Mouse (Mus musculus) lung, embryonic 16.5 days (tissue): ENCODE data around the gene Exoc1. TPM values are rescaled to one million over a fixed set of nuclear protein-coding genes. Genes with fewer than 3 reads are reported as not detected.

ENCODE experiments used
- ATAC-seq: fragments of 200-750 bp; cut with Nextera tagmentation; 2 replicates; pipeline ENCODE4 v1.8.0; 2017; ENCODE audit warnings: low read depth, mild to moderate bottlenecking, moderate library complexity
- H3K27ac ChIP-seq: fragments of 300-500 bp; sonication (generic); 2 replicates; pipeline ENCODE4 v1.5.1; 2014; ENCODE audit warnings: mild to moderate bottlenecking, control low read depth, low read length
- H3K27me3 ChIP-seq: fragments of 300-500 bp; sonication (generic); 2 replicates; pipeline ENCODE4 v1.6.1; 2014; ENCODE audit warnings: low read depth, low read length, mixed read lengths; ENCODE audit not compliant: control insufficient read depth, insufficient read depth
- H3K36me3 ChIP-seq: fragments of 300-500 bp; sonication (generic); 2 replicates; pipeline ENCODE4 v1.6.1; 2014; ENCODE audit warnings: low read length; ENCODE audit not compliant: control insufficient read depth, insufficient read depth
- H3K4me1 ChIP-seq: fragments of 300-500 bp; sonication (generic); replicated peaks from 2 replicates; pipeline ENCODE4 v1.6.1; 2014; ENCODE audit warnings: low read length, mixed read lengths; ENCODE audit not compliant: control insufficient read depth, insufficient read depth
- H3K4me2 ChIP-seq: fragments of 300-500 bp; sonication (generic); 2 replicates; pipeline ENCODE4 v1.6.1; 2014; ENCODE audit warnings: low read depth, low read length, control low read depth
- H3K4me3 ChIP-seq: fragments of 300-500 bp; sonication (generic); 2 replicates; pipeline ENCODE4 v1.5.1; 2014; ENCODE audit warnings: mild to moderate bottlenecking, low read length, control low read depth
- H3K9ac ChIP-seq: fragments of 300-500 bp; sonication (generic); 2 replicates; pipeline ENCODE4 v1.6.1; 2014; ENCODE audit warnings: low read length, control low read depth
- H3K9me3 ChIP-seq: fragments of 300-500 bp; sonication (generic); 2 replicates; pipeline ENCODE4 v1.6.1; 2016; ENCODE audit warnings: low read length; ENCODE audit not compliant: control insufficient read depth
- WGBS: fragments of 180-500 bp; shearing (Covaris S2); extraction: QIAGEN DNeasy Blood & Tissue Kit; methylation state at CpG from one replicate; pipeline ENCODE4 v1.1.7; 2014; 5-methylcytosine and 5-hydroxymethylcytosine counted together
- polyA plus RNA-seq: library from polyadenylated mRNA; unstranded; fragments of >200 nt; fragmentation: Nextera tagmentation; extraction: Ambion mirVana; gene quantifications from 2 replicates; pipeline ENCODE4 v1.2.1, GENCODE M21; 2015

Gene Exoc1
- polyA plus RNA-seq, 1 experiment from 2014 or later: 34.3 TPM

GRCm38 (mm10) chr5:76536231-76536630 is 7.1 kb downstream of the Exoc1 start:
- no peak for ATAC-seq
- Histone ChIP-seq H3K9me3 (no peaks in the 10 kb centered on the region), H3K36me3 (peaks cover 13% of the 10 kb centered on the region; the same call in 1 of the 2 replicates), H3K9ac (no peak overlapping the region), H3K4me2 (no peak overlapping the region), H3K27me3 (no peaks in the 10 kb centered on the region), H3K4me1 (no peaks in the 10 kb centered on the region), H3K4me3 (no peak overlapping the region), H3K27ac (no peak overlapping the region)
- WGBS: 64% methylated on average over 1 of the region's 1 CpGs

- no peaks in the 10 kb centered on the region for H3K27me3 ChIP-seq
- no peak overlapping the region for H3K4me2 ChIP-seq
- no peak for ATAC-seq
- WGBS: 95% methylated on average over 10 of the region's 10 CpGs
- no peak overlapping the region for H3K27ac ChIP-seq
- no peaks in the 10 kb centered on the region for H3K9me3 ChIP-seq
- H3K4me1 ChIP-seq: no peaks in the 10 kb centered on the region
- no peak overlapping the region for H3K4me3 ChIP-seq
- no peak overlapping the region for H3K9ac ChIP-seq
- peaks cover 17% of the 10 kb centered on the region; the same call in 1 of the 2 replicates for H3K36me3 ChIP-seq
Measured at GRCm38 (mm10) chr5:76537578-76537977, 8.5 kb downstream of the Exoc1 start.

DNA sequence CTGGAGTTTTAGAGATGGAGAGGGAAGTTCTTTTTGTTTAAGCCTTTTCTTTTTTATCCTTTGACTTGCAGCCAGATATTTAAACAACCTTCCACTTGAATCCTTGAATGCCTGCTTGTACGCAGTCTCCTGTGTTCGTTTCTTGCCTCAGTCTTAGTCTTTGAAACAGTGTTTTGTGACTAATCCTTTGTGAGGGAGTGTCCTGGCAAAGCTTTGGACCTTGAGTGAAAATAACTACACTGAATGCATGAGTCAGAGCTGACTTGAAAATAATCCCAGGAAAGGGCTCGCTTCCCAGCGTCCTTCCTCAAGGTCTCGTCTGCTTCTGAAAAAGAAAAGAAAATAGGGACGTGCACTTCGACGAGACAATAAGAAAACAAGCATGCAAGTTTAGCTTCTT is 11.1 kb downstream of the Exoc1 start:
- Histone ChIP-seq H3K27ac (no peak overlapping the region), H3K9me3 (no peaks in the 10 kb centered on the region), H3K4me2 (no peak overlapping the region), H3K9ac (no peak overlapping the region), H3K4me1 (no peaks in the 10 kb centered on the region), H3K27me3 (no peaks in the 10 kb centered on the region), H3K36me3 (peaks cover 23% of the 10 kb centered on the region), H3K4me3 (no peak overlapping the region)
- no peak for ATAC-seq
- 70% methylated on average over 8 of the region's 8 CpGs for WGBS

GRCm38 (mm10) chr5:76540842-76541241 is 11.7 kb downstream of the Exoc1 start:
- H3K9ac ChIP-seq: no peak overlapping the region
- no peak overlapping the region for H3K4me2 ChIP-seq
- no peak overlapping the region for H3K27ac ChIP-seq
- ATAC-seq: no peak
- peaks cover 23% of the 10 kb centered on the region for H3K36me3 ChIP-seq
- H3K27me3 ChIP-seq: no peaks in the 10 kb centered on the region
- H3K4me3 ChIP-seq: no peak overlapping the region
- H3K4me1 ChIP-seq: no peaks in the 10 kb centered on the region
- no peaks in the 10 kb centered on the region for H3K9me3 ChIP-seq

GRCm38 (mm10) chr5:76543200-76543599 is 14.1 kb downstream of the Exoc1 start:
- no peak overlapping the region for H3K4me2 ChIP-seq
- H3K27ac ChIP-seq: no peak overlapping the region
- no peaks in the 10 kb centered on the region for H3K4me1 ChIP-seq
- WGBS: 82% methylated on average over 8 of the region's 8 CpGs
- ATAC-seq: no peak
- H3K9ac ChIP-seq: no peak overlapping the region
- H3K27me3 ChIP-seq: no peaks in the 10 kb centered on the region
- H3K36me3 ChIP-seq: peaks cover 15% of the 10 kb centered on the region
- H3K4me3 ChIP-seq: no peak overlapping the region
- no peaks in the 10 kb centered on the region for H3K9me3 ChIP-seq

GRCm38 (mm10) chr5:76550426-76550825 is 21.3 kb downstream of the Exoc1 start:
- H3K36me3 ChIP-seq: peaks cover 4% of the 10 kb centered on the region
- 76% methylated on average over 8 of the region's 8 CpGs for WGBS
- no peak overlapping the region for H3K4me2 ChIP-seq
- ATAC-seq: no peak
- no peaks in the 10 kb centered on the region for H3K9me3 ChIP-seq
- no peaks in the 10 kb centered on the region for H3K27me3 ChIP-seq
- H3K4me1 ChIP-seq: no peaks in the 10 kb centered on the region
- no peak overlapping the region for H3K9ac ChIP-seq
- H3K27ac ChIP-seq: no peak overlapping the region
- H3K4me3 ChIP-seq: no peak overlapping the region

- no peak for ATAC-seq
- Histone ChIP-seq H3K4me3 (no peak overlapping the region), H3K27me3 (no peaks in the 10 kb centered on the region), H3K27ac (no peak overlapping the region), H3K4me2 (no peak overlapping the region), H3K9ac (no peak overlapping the region), H3K4me1 (no peaks in the 10 kb centered on the region), H3K9me3 (no peaks in the 10 kb centered on the region), H3K36me3 (peaks cover 19% of the 10 kb centered on the region)
- WGBS: 23% methylated on average over 3 of the region's 3 CpGs
Measured at GRCm38 (mm10) chr5:76565321-76565720, 36.2 kb downstream of the Exoc1 start.

- Histone ChIP-seq H3K27ac (no peak overlapping the region), H3K9ac (no peak overlapping the region), H3K4me1 (no peaks in the 10 kb centered on the region), H3K4me2 (no peak overlapping the region), H3K27me3 (no peaks in the 10 kb centered on the region), H3K4me3 (no peak overlapping the region), H3K9me3 (no peaks in the 10 kb centered on the region), H3K36me3 (peaks cover 2% of the 10 kb centered on the region; the same call in 1 of the 2 replicates)
- WGBS: 63% methylated on average over 7 of the region's 7 CpGs
- ATAC-seq: no peak
Measured at GRCm38 (mm10) chr5:76574251-76574650, 45.1 kb downstream of the Exoc1 start.

DNA sequence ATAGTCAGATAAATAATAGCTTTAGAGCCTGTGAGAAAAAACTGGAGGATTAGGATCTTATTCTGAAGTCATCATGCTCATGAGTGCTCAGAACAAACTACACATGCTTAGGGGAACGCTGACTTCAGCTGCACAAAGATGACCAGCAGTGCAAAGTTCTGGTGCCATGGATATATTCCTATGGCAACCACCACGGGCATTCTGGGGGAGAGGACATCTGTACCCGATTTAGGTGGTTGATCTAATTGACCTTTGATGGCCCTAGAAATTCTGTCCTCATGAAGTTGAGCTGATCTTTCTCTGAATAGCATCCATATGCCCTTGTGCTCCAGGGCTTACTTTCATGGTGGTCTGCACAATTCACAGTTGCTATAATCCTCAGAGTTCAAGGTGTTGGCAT is 47.9 kb downstream of the Exoc1 start:
- no peak for ATAC-seq
- H3K9ac ChIP-seq: no peak overlapping the region
- no peaks in the 10 kb centered on the region for H3K36me3 ChIP-seq
- no peak overlapping the region for H3K4me3 ChIP-seq
- no peak overlapping the region for H3K27ac ChIP-seq
- no peaks in the 10 kb centered on the region; the same call in 1 of the 2 replicates for H3K9me3 ChIP-seq
- no peaks in the 10 kb centered on the region for H3K27me3 ChIP-seq
- H3K4me1 ChIP-seq: no peaks in the 10 kb centered on the region
- no peak overlapping the region for H3K4me2 ChIP-seq
- WGBS: 75% methylated on average over 3 of the region's 3 CpGs

- ATAC-seq: no peak
- Histone ChIP-seq H3K4me1 (peaks cover 5% of the 10 kb centered on the region; the same call in 1 of the 2 replicates), H3K9ac (no peak overlapping the region), H3K9me3 (no peaks in the 10 kb centered on the region), H3K36me3 (no peaks in the 10 kb centered on the region), H3K27ac (no peak overlapping the region), H3K4me3 (no peak overlapping the region), H3K4me2 (no peak overlapping the region), H3K27me3 (no peaks in the 10 kb centered on the region)
- 69% methylated on average over 2 of the region's 2 CpGs for WGBS
Measured at GRCm38 (mm10) chr5:76585378-76585777, 56.3 kb downstream of the Exoc1 start.
